Mouse (Mus musculus) gastrocnemius, adult 2 months (tissue): ENCODE results near the gene Mrpl55. TPM values are rescaled to one million over a fixed set of nuclear protein-coding genes. Genes with fewer than 3 reads are reported as not detected.
A peak's percentile ranks its signal among the peaks of the same experiment; 100 is the strongest.

Experiments used
- DNase-seq: peaks from one replicate; pipeline ENCODE4 v3.0.0; 2022
- H3K27ac ChIP-seq: fragments of 200-600 bp; 2 replicates; pipeline ENCODE4 v1.8.1; 2022; ENCODE audit warnings: mild to moderate bottlenecking
- H3K4me3 ChIP-seq: fragments of 200-600 bp; 2 replicates; pipeline ENCODE4 v1.8.1; 2022; ENCODE audit warnings: mild to moderate bottlenecking, moderate library complexity
- CTCF ChIP-seq: fragments of 200-600 bp; IDR thresholded peaks from 2 replicates; pipeline ENCODE4 v1.8.1; 2022; ENCODE audit warnings: antibody characterized with exemption, mild to moderate bottlenecking, moderate library complexity
- intact Hi-C: fragments of 180-260 bp; cut with DNase I; formaldehyde crosslinking; loops from one replicate; pipeline ENCODE4 v1.15.1; 2025
- total RNA-seq, 2 experiments: library from RNA; stranded (reverse); gene quantifications; 2 replicates each; pipeline ENCODE4 v1.2.3; 2021

The Mrpl55 gene
- total RNA-seq, 2 experiments from 2014 or later, result 49.7 to 71.0 TPM

GRCm38 (mm10) chr11:59169807-59170206, 32.5 kb upstream of the Mrpl55 start:
- Histone ChIP-seq H3K4me3 (no peak overlapping the region), H3K27ac (no peak overlapping the region)
- TF ChIP-seq CTCF, result no peak
- intact Hi-C loops, result no loop called here
- no peak for DNase-seq

GRCm38 (mm10) chr11:59170549-59170948, 31.7 kb upstream of the Mrpl55 start:
- H3K4me3 ChIP-seq, result no peak overlapping the region
- intact Hi-C loops, result no loop called here
- TF ChIP-seq CTCF, result no peak
- no peak for DNase-seq
- no peak overlapping the region for H3K27ac ChIP-seq

- no peak for TF ChIP-seq CTCF
- Histone ChIP-seq H3K4me3 (no peak overlapping the region), H3K27ac (no peak overlapping the region)
- intact Hi-C loops, result no loop called here
- DNase-seq, result no peak
Observed at GRCm38 (mm10) chr11:59174189-59174838, 28.0 kb upstream of the Mrpl55 start.

- Histone ChIP-seq H3K4me3 (peak overlapping the region; percentile 47), H3K27ac (no peak overlapping the region)
- intact Hi-C loops, result no loop called here
- DNase-seq, result no peak
- TF ChIP-seq CTCF, result no peak
Observed at GRCm38 (mm10) chr11:59176475-59176874, 25.8 kb upstream of the Mrpl55 start.

- H3K4me3 ChIP-seq, result peak overlapping the region; percentile 47
- intact Hi-C loops, result no loop called here
- DNase-seq, result no peak
- H3K27ac ChIP-seq, result no peak overlapping the region
- TF ChIP-seq CTCF, result no peak
Observed at GRCm38 (mm10) chr11:59176921-59177320, 25.4 kb upstream of the Mrpl55 start.

- peak; percentile 81 for DNase-seq
- intact Hi-C loops, result loop anchor here (1.0 to 5.0 kb wide), 2 partner anchors 22 to 91 kb away; no protein-coding TSS in a partner anchor
- peak within 1 kb of the TSS; percentile 43 for H3K4me3 ChIP-seq
- no peak for TF ChIP-seq CTCF
- H3K27ac ChIP-seq, result peak within 1 kb of the TSS; percentile 80
Observed at GRCm38 (mm10) chr11:59182864-59183331, 19.4 kb upstream of the Mrpl55 start, which contains the start of gene Gjc2. Gene Gjc2 (minus strand): TSS chr11:59183213.

GRCm38 (mm10) chr11:59183821-59184220, 18.5 kb upstream of the Mrpl55 start:
- H3K27ac ChIP-seq, result peak overlapping the region; percentile 80
- DNase-seq, result peak; percentile 83
- intact Hi-C loops, result loop anchor here (1.0 to 5.0 kb wide), 2 partner anchors 23 to 92 kb away; no protein-coding TSS in a partner anchor
- TF ChIP-seq CTCF, result peak; percentile 89
- peak overlapping the region; percentile 43 for H3K4me3 ChIP-seq

GRCm38 (mm10) chr11:59185490-59185889, 16.8 kb upstream of the Mrpl55 start:
- Histone ChIP-seq H3K27ac (no peak overlapping the region), H3K4me3 (no peak overlapping the region)
- no peak for DNase-seq
- TF ChIP-seq CTCF, result no peak
- intact Hi-C loops, result loop anchor here (5.0 kb wide), 1 partner anchor 103 kb away; no protein-coding TSS in a partner anchor

GRCm38 (mm10) chr11:59187706-59188105, 14.6 kb upstream of the Mrpl55 start:
- intact Hi-C loops, result loop anchor here (5.0 kb wide), 1 partner anchor 105 kb away; no protein-coding TSS in a partner anchor
- H3K27ac ChIP-seq, result no peak overlapping the region
- H3K4me3 ChIP-seq, result no peak overlapping the region
- no peak for DNase-seq
- TF ChIP-seq CTCF, result no peak

GRCm38 (mm10) chr11:59191231-59192058, 10.8 kb upstream of the Mrpl55 start:
- intact Hi-C loops, result loop anchor here (10.0 kb wide), 1 partner anchor 217 kb away; the partner anchor contains the start of gene Trim11
- TF ChIP-seq CTCF, result no peak
- DNase-seq, result peak; percentile 95

GRCm38 (mm10) chr11:59192059-59192386, 10.3 kb upstream of the Mrpl55 start, which contains the start of gene Guk1:
Gene Guk1 (minus strand): TSS chr11:59192212.
- DNase-seq, result no peak
- TF ChIP-seq CTCF, result no peak
- peak within 1 kb of the TSS; percentile 88 for H3K4me3 ChIP-seq
- H3K27ac ChIP-seq, result peak within 1 kb of the TSS; percentile 95
- intact Hi-C loops, result loop anchor here (10.0 kb wide), 1 partner anchor 217 kb away; the partner anchor contains the start of gene Trim11

More at GRCm38 (mm10) chr11:59191231-59192058, 10.8 kb upstream of the Mrpl55 start:
- Histone ChIP-seq H3K27ac (peak overlapping the region; percentile 95), H3K4me3 (peak overlapping the region; percentile 88)

- no peak overlapping the region for H3K4me3 ChIP-seq
- TF ChIP-seq CTCF, result no peak
- no peak overlapping the region for H3K27ac ChIP-seq
- intact Hi-C loops, result loop anchor here (10.0 kb wide), 1 partner anchor 221 kb away; the partner anchor contains the start of gene Trim11
- DNase-seq, result no peak
Observed at GRCm38 (mm10) chr11:59196230-59196629, 6.1 kb upstream of the Mrpl55 start.
